Mouse (Mus musculus) heart, postnatal 0 days (tissue): ENCODE results near the gene Hdac4.

ENCODE experiments used
- CTCF ChIP-seq: IDR thresholded peaks from 2 replicates; pipeline ENCODE4 v1.5.1; 2016; ENCODE audit warnings: antibody characterized with exemption, control low read depth, low read depth
- EP300 ChIP-seq: IDR thresholded peaks from 2 replicates; pipeline ENCODE4 v1.6.1; 2016; ENCODE audit warnings: antibody characterized with exemption, low read depth

DNA sequence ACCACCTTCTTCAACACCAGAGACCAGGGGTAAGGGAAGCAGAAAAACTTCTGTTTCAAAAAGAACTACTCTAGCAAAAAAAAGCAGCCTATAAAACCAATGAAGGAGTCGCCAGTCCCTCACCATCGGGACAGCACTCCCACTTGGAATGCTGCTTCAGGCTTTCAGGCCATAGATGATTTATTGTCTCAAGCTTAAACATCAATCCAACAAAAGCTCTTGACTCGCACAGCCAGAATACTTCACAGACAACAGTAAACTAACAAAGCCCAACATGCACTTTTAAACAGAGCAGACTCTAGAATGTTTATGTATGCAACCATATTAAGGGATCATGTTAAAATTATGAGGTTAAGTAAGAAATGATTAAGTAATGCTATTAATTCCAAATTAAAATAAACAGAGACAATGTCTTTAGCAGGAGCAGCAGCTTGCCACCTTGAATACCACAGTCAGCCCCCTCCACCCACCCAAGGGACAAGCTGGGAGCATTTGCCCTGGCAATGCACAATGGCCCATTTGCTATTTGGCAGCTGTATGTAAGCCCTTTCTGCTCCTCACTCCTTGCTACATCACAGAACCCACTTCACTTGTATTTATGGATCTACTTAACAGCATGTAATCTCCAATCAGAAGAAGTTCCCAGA lies 21.1 kb downstream of the Hdac4 start:
- no peak for TF ChIP-seq CTCF
- TF ChIP-seq EP300: no peak
